Mouse (Mus musculus) heart, adult 9 months (tissue): ENCODE results near the gene Gm8257.
"Not testable (repeated sequence)": the region's sequence is repeated elsewhere in the genome, so short reads cannot be mapped to it uniquely, and the experiment has no call there.

Experiments used
- DNase-seq, 2 experiments: peaks; one replicate each; pipeline ENCODE4 v3.0.0; 2022; ENCODE audit warnings: low spot score in 2 of 2

Gene Gm8257

DNA sequence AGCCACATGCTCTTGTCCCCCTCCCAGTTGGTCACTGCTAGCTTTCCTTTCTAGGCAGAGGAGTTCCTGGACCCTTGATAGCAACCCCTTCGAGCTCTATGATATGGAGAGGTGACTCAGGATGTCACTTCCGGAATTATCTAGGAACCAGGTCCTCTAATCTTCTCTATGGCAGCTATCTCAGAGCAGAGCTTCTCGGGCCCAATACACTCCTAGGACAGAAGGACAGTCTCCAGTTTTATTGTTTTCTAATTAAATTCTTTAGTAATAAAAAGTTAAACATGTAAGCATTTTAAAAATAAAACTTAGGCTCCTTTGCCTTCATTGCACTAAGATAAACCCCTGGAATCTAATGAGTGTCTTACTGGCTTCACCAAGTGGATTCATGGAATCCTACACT, at the start of gene Gm8257:
TSS of gene Gm8257 (minus strand) at position 101 of the 400 bp plus-strand sequence.
- not testable (repeated sequence) for DNase-seq

DNA sequence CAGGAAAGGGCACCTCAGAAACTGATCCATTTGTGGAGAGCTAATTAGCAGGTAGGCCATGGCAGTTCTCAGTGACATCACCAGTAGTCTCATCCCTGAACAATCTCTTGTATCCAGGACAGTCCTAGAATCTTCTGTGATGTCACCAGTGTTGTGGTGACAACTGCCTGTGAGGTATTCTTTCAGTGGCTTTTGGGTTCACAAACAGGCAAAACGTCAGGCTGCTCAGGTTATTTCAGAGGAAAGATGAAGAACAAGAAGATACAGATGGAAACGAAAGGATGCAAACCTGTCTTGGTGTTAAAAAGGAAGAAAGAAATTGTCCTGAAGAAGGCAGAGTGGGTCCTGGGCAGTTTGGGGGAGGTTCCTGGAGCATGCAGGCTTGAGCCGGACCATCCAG, 44.0 kb upstream of the Gm8257 start, which contains the start of gene Gm8267:
TSS of gene Gm8267 (minus strand) at position 101 of the 400 bp plus-strand sequence.
- no peak for DNase-seq

DNA sequence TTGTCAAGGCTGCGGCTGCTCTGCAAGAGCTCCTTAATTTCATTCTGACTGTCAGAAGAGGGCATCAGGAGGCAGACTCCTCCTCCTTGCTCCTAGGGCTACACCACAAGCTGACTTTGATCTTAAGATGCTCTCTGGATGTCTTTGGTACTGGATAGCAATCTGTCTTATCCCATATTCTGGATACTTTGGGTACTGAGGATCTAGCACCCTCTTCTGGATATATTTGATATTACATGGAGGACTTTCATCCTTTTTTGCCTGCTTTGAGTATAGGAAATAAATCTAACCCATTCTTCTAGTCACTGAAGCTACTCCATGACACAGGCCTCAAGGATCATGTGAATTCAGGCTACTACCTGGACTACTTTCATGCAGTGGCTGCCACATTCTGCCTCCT, 36.5 kb upstream of the Gm8257 start:
- not testable (repeated sequence) for DNase-seq

DNA sequence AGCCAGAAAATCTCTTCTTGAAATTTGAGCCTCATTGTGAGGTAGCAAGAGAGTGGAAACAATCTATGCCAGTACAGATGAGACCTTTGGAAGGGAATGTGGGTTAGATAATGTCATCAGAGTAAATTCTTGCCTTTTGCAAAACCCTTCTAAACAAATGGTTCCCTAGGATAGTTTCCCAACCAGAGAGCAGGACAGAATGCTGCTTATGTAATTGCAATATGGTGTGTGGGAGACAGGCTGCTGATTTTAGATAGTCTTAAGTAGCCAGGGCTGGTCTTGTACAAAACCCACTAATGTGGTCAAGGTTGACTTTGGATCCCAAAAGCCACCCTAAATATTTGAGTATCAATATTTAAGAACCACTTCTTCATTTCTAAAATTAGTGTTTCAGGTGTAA, 24.5 kb upstream of the Gm8257 start:
- not testable (repeated sequence) for DNase-seq

DNA sequence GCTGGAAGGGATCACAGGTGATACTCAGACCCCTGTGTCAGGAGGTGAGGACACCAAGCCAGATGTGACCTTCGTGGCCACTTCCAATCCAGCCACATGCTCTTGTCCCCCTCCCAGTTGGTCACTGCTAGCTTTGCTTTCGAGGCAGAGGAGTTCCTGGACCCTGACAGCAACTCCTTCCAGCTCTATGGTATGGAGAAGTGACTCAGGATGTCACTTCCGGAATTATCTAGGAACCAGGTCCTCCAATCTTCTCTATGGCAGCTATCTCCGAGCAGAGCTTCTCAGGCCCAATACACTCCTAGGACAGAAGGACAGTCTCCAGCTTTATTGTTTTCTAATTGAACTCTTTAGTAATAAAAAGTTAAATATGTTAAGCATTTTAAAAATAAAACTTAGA, 78.5 kb downstream of the Gm8257 start, which contains the start of gene Gm5624:
TSS of gene Gm5624 (minus strand) at position 202 of the 400 bp plus-strand sequence.
- not testable (repeated sequence) for DNase-seq
